Mouse (Mus musculus) mouse embryonic stem cell (cell line): ENCODE measurements around the gene Zfp740.

Experiments used
- in situ Hi-C, 2 experiments: fragments of 300-500 bp; cut with MboI; formaldehyde crosslinking; loops; 1 replicate in 1 of 2; 3 replicates in 1 of 2; pipeline ENCODE4 v1.14.3; 2019 to 2020; ENCODE audit warnings: low sequenced_read_pairs in 2 of 2, low pct_unique_long_range_greater_than_20kb in 1 of 2, mixed read lengths in 1 of 2; ENCODE audit not compliant: unreplicated experiment in 1 of 2

Gene Zfp740

GRCm38 (mm10) chr15:102258581-102259253 is 55.7 kb downstream of the Zfp740 start:
- in situ Hi-C loops = no loop called here

- in situ Hi-C loops = no loop called here
Measured at GRCm38 (mm10) chr15:102262582-102262981, 59.5 kb downstream of the Zfp740 start.

- in situ Hi-C loops = no loop called here
Measured at GRCm38 (mm10) chr15:102263037-102263436, 60.0 kb downstream of the Zfp740 start.
